Comparison of ENCODE assay signal across 9 mouse cellular contexts in the genomic region with DNA sequence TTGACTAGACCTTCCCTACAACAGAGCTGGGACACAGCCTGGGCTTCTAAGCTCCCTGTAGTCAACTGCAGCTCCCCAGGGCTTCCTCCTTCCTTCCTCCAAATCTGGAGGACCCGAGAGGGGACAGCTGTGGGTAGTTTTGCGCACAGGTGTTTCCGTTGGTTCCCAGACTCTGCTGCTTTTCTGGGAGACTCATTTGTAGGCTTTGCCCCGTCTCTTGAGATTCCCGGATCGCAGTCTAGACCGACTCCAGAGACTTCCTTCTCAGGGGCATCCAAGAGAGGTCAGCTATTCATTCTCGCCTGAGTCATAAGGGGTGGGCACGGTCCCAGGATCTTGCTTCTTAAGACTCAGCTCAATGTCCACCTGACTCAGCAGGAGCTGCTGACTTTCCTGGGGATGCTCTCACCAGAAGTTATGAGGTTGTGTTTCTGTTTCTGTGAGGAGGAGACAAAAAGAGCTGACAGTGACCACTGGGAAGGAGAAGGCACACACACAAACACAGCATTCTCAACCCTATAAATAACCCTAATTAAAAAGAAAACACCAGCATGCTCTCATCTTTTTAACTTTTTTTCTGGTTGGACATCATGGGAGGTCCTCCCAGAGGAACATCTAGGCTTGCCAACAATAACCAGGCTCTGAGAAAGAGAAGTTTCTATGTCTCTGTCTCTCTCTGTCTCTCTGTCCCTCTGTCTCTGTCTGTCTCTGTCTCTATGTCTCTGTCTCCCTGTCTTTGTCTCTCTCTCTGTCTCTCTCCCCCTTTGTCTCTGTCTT.
DNase-seq lines count a peak whose midpoint lies in the region; ATAC-seq and TF ChIP-seq lines count a peak whose summit lies in the region.
"Had no signal": no experiment of that assay in that cellular context is flagged by ENCODE, and none has a peak within 500 bp of the region (broad histone marks: within the 10 kb centered on the region; RNA-seq: fewer than 3 reads in every experiment).

No protein-coding gene starts in this region.

- no peaks in the 10 kb centered on the region for H3K9me3 ChIP-seq in liver, postnatal 0 days (ENCODE audit: low read length)
- no peaks in the 10 kb centered on the region for H3K9me3 ChIP-seq in hindbrain, postnatal 0 days (ENCODE audit: low read length)

- DNase-seq in liver, postnatal 0 days = no peak
- no peak for DNase-seq in liver
- DNase-seq in kidney, adult 18-20 months = peak; percentile 47
- peak; percentile 56 for DNase-seq in skeletal muscle tissue, adult 2 months (ENCODE audit: low read depth, low spot score)
- DNase-seq in cerebellum, adult 2 months = no peak
- DNase-seq in retina, postnatal 1 day = no peak
- no peak for DNase-seq in hindbrain, postnatal 0 days (ENCODE audit: low spot score)
- DNase-seq: forebrain, postnatal 0 days had no signal

- no peaks in the 10 kb centered on the region for H3K4me1 ChIP-seq in liver, postnatal 0 days (ENCODE audit: insufficient read depth)
- peaks cover 4% of the 10 kb centered on the region; the same call in 1 of the 2 replicates for H3K4me1 ChIP-seq in brown adipose tissue, adult 24 weeks (ENCODE audit: control insufficient read depth, insufficient read depth, insufficient read length, low read length)
- no peaks in the 10 kb centered on the region for H3K4me1 ChIP-seq in cerebellum, adult 2 months (ENCODE audit: control insufficient read depth, insufficient read depth, low read length)
- H3K4me1 ChIP-seq in hindbrain, postnatal 0 days (ENCODE audit: insufficient read depth, low read length) = no peaks in the 10 kb centered on the region

- TF ChIP-seq EP300 in liver, postnatal 0 days (IDR thresholded peaks at IDR 0.05; ENCODE audit: low read depth) = no peak

- no peaks in the 10 kb centered on the region for H3K36me3 ChIP-seq in liver, postnatal 0 days (replicated peaks; ENCODE audit: insufficient read depth, low read length)
- H3K36me3 ChIP-seq in hindbrain, postnatal 0 days (ENCODE audit: insufficient read depth, low read length) = no peaks in the 10 kb centered on the region

- 46% methylated on average over 9 of the region's 9 CpGs for WGBS in liver, postnatal 0 days (ENCODE audit: insufficient replicate concordance)
- WGBS in cerebellum, adult 2 months = 73% methylated on average over 9 of the region's 9 CpGs
- WGBS in hindbrain, postnatal 0 days = 81% methylated on average over 9 of the region's 9 CpGs

- peak overlapping the region; percentile 13; the same call in 1 of the 2 replicates for H3K4me2 ChIP-seq in liver, postnatal 0 days (ENCODE audit: low read depth, low read length)
- no peak overlapping the region for H3K4me2 ChIP-seq in hindbrain, postnatal 0 days (ENCODE audit: low read depth, low read length)

- TF ChIP-seq POLR2A in cerebellum, adult 2 months (IDR thresholded peaks at IDR 0.05; ENCODE audit: borderline replicate concordance, insufficient read depth, low read length) = no peak

- no peak overlapping the region for H3K9ac ChIP-seq in liver, postnatal 0 days (replicated peaks)
- no peak overlapping the region for H3K9ac ChIP-seq in hindbrain, postnatal 0 days (replicated peaks; ENCODE audit: low read length)
- H3K9ac ChIP-seq: forebrain, postnatal 0 days had no signal

- no peak overlapping the region for H3K4me3 ChIP-seq in liver, postnatal 0 days (ENCODE audit: low read depth, low read length)
- no peak overlapping the region for H3K4me3 ChIP-seq in brown adipose tissue, adult 24 weeks (ENCODE audit: insufficient read depth, low read depth, low read length)
- no peak overlapping the region for H3K4me3 ChIP-seq in cerebellum, adult 2 months (replicated peaks; ENCODE audit: insufficient read depth, low read depth, low read length)
- H3K4me3 ChIP-seq in hindbrain, postnatal 0 days (ENCODE audit: low read length) = no peak overlapping the region

- no peak for TF ChIP-seq CTCF in liver, postnatal 0 days (IDR thresholded peaks at IDR 0.05; ENCODE audit: low read depth)
- TF ChIP-seq CTCF in cerebellum, adult 2 months (IDR thresholded peaks at IDR 0.05; ENCODE audit: borderline replicate concordance, insufficient read depth, low read depth, low read length) = no peak
- TF ChIP-seq CTCF in hindbrain, postnatal 0 days (IDR thresholded peaks at IDR 0.05; ENCODE audit: low read depth) = no peak

- no peak overlapping the region for H3K27ac ChIP-seq in liver, postnatal 0 days (ENCODE audit: low read depth)
- peak overlapping the region; percentile 37; the same call in 1 of the 2 replicates for H3K27ac ChIP-seq in brown adipose tissue, adult 24 weeks (replicated peaks; ENCODE audit: low read depth, low read length)
- H3K27ac ChIP-seq in cerebellum, adult 2 months (ENCODE audit: insufficient read depth, low read length) = no peak overlapping the region
- H3K27ac ChIP-seq in hindbrain, postnatal 0 days = no peak overlapping the region

- ATAC-seq in liver, postnatal 0 days = peak; percentile 44
- no peak for ATAC-seq in hindbrain, postnatal 0 days
- ATAC-seq: forebrain, postnatal 0 days had no signal

- H3K27me3 ChIP-seq in liver, postnatal 0 days (ENCODE audit: insufficient read depth, low read length) = no peaks in the 10 kb centered on the region
- H3K27me3 ChIP-seq in cerebellum, adult 2 months (ENCODE audit: control insufficient read depth, insufficient read depth, low read length) = no peaks in the 10 kb centered on the region
- no peaks in the 10 kb centered on the region for H3K27me3 ChIP-seq in hindbrain, postnatal 0 days (ENCODE audit: insufficient read depth, low read length)

Comparison
In these comparisons a context has a peak if more than half of its experiments do, and no peak if none do; other contexts are left out.
1. DNase-seq: peak in kidney, adult 18-20 months (single experiment) and skeletal muscle tissue, adult 2 months (single experiment); none in liver, postnatal 0 days (single experiment), liver (single experiment), cerebellum, adult 2 months (0 of 2), retina, postnatal 1 day (single experiment) and hindbrain, postnatal 0 days (single experiment).